Mouse (Mus musculus): Measurements from ENCODE around the gene Rab34.
"Not testable (repeated sequence)": the region's sequence is repeated elsewhere in the genome, so short reads cannot be mapped to it uniquely, and the experiment has no call there.

Rab34 gene

DNA sequence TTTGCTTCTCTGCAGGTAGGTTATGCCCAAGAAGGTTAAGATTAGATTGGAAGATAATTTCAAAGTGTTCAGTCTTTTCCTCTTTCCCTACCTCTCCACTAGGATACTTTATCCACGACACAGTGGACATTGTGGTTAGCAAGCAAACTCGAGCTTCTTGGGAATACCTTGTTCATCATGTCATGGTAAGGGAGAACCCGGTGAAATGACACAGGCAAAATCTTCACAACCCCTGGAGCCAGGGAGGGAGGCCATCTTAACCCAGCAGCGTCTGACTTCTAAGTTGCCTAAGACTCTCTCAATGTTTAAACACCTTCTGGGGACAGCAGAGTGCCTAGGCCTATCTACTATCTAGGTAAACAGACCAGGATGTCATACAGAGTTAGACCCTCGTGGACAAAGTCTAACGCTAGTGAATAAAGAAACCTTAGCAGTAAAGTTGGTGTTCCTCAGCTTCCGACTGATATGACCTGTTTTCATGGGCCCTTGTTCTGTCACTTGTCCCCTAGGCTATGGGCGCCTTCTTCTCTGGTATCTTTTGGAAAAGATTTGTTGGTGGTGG, 8.7 kb upstream of the Rab34 start:
- in situ Hi-C loops (cut with MboI; ENCODE audit: low sequenced_read_pairs), result no loop called here

DNA sequence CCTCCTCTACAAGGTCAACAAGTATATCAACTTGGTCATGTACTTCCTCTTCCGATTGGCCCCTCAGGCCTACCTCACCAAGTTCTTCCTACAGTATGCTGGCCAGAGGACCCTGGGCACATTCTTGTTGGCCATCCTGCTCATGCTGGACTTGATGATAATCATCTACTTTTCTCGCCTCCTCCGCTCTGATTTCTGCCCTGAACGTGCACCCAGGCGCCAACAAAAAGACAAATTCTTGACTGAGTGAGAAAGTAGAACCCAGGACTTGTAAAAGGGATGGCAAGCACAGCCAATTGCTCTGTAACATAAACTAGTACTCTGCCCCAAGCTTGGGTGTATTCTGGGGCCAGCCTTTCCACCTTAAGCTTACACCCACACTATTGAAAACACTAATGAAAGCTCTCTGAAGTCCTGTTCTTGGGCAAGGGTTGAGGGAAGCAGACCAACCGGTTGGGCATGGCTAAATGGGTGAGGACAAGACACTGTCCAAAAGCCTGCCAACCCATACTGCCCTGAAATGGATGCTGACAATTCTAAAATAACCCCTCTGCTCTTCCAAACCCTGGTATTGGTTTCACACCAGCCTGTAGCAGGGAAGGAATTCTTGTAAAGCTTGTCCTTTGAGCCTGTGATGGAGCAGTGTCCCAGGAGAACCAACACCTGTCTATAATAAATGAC, 8.0 kb upstream of the Rab34 start:
- in situ Hi-C loops (cut with MboI; ENCODE audit: low sequenced_read_pairs), result no loop called here

GRCm38 (mm10) chr11:78181830-78182357, 6.3 kb upstream of the Rab34 start:
- in situ Hi-C loops (cut with MboI; ENCODE audit: low sequenced_read_pairs), result no loop called here

GRCm38 (mm10) chr11:78182450-78182849, 5.8 kb upstream of the Rab34 start:
- in situ Hi-C loops (cut with MboI; ENCODE audit: low sequenced_read_pairs), result no loop called here

- in situ Hi-C loops (cut with MboI; ENCODE audit: low sequenced_read_pairs), result no loop called here
These were observed 5.0 kb upstream of the Rab34 start, which contains the start of gene Rpl23a for GRCm38 (mm10) chr11:78182961-78183844. Gene Rpl23a (minus strand): TSS chr11:78183584.

GRCm38 (mm10) chr11:78183884-78184514, 4.2 kb upstream of the Rab34 start:
- in situ Hi-C loops (cut with MboI; ENCODE audit: low sequenced_read_pairs), result no loop called here

- in situ Hi-C loops (cut with MboI; ENCODE audit: low sequenced_read_pairs), result not testable (repeated sequence)
These were observed 3.5 kb upstream of the Rab34 start for GRCm38 (mm10) chr11:78184702-78185101.

DNA sequence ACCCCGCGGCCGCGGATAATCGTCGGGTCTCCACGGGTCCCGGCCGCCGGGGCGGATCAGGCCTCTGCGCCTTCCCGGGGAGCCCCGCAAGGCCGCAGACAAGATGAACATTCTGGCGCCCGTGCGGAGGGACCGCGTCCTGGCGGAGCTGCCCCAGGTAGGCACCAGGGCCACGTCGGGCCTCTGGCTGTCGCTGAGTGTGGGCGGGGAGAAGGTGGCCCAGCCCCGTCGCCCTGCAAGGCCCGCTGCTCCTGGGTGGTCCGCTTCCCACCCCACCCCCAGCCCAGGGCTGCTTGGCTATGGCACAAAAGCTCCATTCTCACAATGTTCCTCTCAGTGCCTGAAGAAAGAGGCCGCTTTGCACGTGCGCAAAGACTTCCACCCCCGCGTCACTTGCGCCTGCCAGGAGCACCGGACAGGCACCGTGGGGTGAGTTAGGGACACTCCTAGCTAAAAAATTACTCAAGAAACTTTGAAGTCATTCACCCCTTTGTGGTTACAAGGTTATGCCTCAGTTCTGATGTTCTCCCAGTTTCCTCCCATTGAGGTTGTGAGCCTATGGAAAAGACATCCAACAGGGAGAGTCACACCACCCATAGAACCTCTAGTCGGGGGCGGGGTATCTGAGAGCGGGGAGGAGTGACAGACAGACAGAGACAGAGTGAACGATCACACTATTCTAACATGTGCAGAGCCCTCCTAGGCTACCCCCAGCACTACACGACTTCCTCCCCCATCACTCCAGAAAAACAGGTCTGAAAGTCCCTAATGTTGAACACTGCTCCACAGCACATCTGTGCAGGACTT, 1.2 kb downstream of the Rab34 start:
- in situ Hi-C loops (cut with MboI; ENCODE audit: low sequenced_read_pairs), result no loop called here

- in situ Hi-C loops (cut with MboI; ENCODE audit: low sequenced_read_pairs), result no loop called here
These were observed 1.8 kb downstream of the Rab34 start for GRCm38 (mm10) chr11:78190041-78190440.

DNA sequence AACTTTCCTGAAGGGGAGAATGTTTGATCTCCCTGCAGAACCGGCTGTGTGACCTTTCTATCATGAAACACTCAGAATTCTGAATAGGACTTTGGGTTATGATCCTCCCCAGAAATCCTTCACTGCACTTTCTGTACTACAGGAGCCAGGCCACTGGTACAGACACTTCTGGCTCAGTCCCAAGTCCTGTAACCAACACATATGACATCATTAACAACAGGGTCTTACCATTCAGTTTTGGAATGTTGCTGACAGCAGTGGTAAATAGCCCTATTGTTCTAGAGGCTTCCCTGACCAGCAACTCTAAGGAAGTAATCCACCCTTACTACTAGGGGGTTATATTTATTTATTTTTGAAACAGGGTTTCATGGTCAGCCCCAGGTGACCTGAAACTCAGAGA, 4.9 kb downstream of the Rab34 start, which contains the start of gene Proca1:
Proca1 (plus strand) TSS at position 280 of the 400 bp plus-strand sequence.
- in situ Hi-C loops (cut with MboI; ENCODE audit: low sequenced_read_pairs), result no loop called here

GRCm38 (mm10) chr11:78194411-78195100, 6.3 kb downstream of the Rab34 start:
- in situ Hi-C loops (cut with MboI; ENCODE audit: low sequenced_read_pairs), result no loop called here

DNA sequence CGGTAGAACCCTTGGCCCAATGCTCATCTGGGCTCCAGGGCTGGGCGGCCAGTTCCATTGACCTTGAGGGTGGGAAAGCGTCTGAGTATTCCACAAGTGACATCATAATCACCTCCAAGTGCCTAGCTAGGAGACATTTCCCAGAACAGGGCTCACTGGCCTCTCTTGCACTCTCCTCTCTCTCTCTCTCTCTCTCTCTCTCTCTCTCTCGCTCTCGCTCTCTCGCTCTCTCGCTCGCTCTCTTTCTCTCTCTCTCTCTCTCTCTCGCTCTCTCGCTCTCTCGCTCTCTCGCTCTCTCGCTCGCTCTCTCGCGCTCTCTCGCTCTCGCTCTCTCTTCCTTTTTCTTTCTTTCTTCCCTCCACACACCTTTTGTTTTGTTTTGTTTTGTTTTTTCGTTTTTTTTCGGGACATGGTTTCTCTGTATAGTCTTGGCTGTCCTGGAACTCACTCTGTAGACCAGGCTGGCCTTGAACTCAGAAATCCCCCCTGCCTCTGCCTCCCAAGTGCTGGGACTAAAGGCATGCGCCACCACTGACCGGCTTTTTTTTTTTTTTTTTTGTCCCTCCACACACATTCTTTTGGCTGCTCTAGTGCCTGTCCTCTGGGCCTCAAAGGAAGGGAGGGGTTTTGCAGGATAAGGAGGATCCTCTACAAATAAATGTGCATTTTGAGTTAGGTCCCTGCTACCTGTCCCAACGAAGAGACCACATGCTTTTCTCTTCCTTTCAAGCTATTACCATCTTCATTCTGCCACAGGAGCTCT, 7.1 kb downstream of the Rab34 start:
- in situ Hi-C loops (cut with MboI; ENCODE audit: low sequenced_read_pairs), result no loop called here

DNA sequence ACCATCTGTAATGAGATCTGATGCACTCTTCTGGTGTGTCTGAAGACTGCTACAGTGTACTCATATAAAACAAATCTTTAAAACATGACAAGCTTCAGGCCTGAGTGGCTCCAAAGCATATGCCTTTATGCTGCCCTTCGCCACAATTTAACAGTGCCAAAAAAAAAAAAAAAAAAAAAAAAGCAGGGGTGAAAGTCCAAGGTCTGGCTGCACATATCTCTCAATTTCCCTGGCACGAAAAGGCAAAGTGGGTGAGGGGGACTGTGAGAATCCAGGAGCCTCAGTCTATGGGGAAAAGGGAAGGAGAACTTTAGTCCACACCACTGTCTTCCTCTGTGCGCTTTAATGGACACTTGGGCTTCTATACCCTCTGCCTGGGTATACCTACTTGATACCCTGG, 14.1 kb downstream of the Rab34 start:
- in situ Hi-C loops (cut with MboI; ENCODE audit: low sequenced_read_pairs), result no loop called here

- in situ Hi-C loops (cut with MboI; ENCODE audit: low sequenced_read_pairs), result no loop called here
These were observed 16.1 kb downstream of the Rab34 start for GRCm38 (mm10) chr11:78204287-78204686.

DNA sequence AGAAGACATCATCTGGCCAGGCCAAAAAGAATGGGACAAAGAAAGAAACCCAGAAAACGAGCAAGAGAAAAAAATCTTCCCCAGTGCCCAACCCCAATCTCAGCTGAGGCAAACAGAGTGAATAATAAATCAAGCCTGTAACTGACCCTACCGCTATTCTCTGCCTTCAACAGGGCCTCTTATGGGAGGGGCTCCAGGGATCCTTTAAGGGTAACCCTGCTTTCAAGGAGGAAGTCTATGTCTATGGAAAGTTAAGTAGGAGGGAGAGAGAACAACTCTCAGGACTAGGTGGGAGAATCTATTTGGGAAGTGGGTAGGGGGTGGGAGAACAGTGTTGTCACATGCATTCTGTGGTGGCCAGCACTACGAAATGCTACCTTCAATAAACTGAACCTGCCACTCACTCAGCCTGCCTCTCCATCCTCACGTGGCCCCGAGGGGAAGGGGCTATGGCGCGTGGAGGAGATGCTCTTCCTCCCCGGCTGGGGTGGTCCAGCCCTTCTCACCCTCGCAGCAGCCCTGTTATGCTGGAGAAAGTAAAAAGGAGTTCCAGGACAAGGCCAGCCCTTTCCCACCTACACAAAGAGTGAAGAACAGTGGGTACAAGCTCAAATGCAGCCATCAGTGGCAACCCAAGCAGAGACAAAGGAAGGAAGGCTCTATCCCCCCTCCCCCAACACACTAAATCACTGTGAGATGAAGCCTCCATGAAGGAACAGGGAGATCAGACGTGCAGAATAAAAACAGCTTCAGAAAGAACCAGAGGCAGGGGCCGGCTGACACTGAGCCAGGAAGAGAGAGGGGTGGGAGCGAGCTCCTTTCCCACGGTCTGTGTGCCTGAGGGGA, 17.4 kb downstream of the Rab34 start:
- in situ Hi-C loops (cut with MboI; ENCODE audit: low sequenced_read_pairs), result no loop called here

DNA sequence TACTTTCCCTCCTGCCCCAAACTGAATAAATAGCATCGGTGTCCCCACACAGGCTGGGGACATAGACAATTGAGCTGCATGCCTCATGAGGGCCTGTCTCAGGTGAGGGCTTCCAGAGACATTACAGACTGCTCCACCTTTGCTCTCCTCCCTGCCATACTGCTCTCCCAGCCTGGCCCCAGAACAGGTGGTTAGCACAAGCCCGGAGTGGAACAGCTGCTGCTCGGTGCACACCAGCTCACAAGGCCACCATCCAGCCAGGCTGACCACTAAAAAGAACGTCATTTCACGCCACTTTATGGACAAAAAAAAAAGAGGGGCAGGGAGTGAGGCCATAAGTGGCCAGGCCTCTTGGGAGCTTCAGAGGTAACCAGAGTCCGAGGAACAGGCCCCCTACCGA, 19.0 kb downstream of the Rab34 start:
- in situ Hi-C loops (cut with MboI; ENCODE audit: low sequenced_read_pairs), result no loop called here

- in situ Hi-C loops (cut with MboI; ENCODE audit: low sequenced_read_pairs), result no loop called here
These were observed 21.7 kb downstream of the Rab34 start for GRCm38 (mm10) chr11:78209886-78210285.

- in situ Hi-C loops (cut with MboI; ENCODE audit: low sequenced_read_pairs), result no loop called here
These were observed 22.4 kb downstream of the Rab34 start for GRCm38 (mm10) chr11:78210615-78211014.
